Mouse (Mus musculus): ENCODE data around the gene Abr.

DNA sequence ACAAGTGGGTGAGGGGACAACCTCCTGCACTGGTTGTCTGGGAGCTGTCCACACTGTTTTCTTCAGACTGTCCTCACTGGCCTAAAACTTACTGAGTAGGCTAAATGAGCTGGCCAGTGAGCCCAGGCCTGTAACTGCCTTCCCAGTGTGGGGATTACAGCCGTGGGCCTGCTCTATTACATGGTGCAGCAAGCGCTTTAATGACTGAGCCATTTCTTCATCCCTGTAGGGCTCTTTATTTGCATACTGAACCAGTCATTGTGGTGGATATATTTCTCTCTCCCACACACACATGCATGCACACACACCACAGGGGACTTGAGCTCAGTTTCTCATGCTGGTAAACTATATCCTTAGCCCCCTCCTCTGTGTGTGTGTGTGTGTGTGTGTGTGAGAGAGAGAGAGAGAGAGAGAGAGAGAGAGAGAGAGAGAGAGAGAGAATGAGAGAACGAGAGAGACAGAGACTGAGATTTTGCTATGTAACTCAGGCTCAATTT, 30.8 kb upstream of the Abr start:
- TF ChIP-seq CTCF (IDR thresholded peaks at IDR 0.05; ENCODE audit: borderline replicate concordance, extremely low read depth, insufficient read depth, insufficient read length) (no peak), POLR2A (IDR thresholded peaks at IDR 0.05; ENCODE audit: borderline replicate concordance, extremely low read depth, insufficient read depth, insufficient read length, poor library complexity, severe bottlenecking) (no peak)

All from brain, embryonic 14.5 days (tissue).